Mouse (Mus musculus) frontal cortex, adult 2 months (tissue): Measurements from ENCODE around the gene Rps6kl1. TPM values are rescaled to one million over a fixed set of nuclear protein-coding genes. Genes with fewer than 3 reads are reported as not detected.

ENCODE experiments used
- DNase-seq, 2 experiments: peaks; one replicate each; pipeline ENCODE4 v3.0.0; 2022; ENCODE audit warnings: low spot score in 1 of 2; ENCODE audit errors: extremely low spot score in 1 of 2
- polyA plus RNA-seq: library from polyadenylated mRNA; depleted of rRNA; stranded (reverse); fragments of >200 nt; gene quantifications from 2 replicates; pipeline ENCODE4 v1.2.3, GENCODE M21; 2012; rRNA removed

The Rps6kl1 gene
- polyA plus RNA-seq, 1 experiment, result 40.1 TPM

DNA sequence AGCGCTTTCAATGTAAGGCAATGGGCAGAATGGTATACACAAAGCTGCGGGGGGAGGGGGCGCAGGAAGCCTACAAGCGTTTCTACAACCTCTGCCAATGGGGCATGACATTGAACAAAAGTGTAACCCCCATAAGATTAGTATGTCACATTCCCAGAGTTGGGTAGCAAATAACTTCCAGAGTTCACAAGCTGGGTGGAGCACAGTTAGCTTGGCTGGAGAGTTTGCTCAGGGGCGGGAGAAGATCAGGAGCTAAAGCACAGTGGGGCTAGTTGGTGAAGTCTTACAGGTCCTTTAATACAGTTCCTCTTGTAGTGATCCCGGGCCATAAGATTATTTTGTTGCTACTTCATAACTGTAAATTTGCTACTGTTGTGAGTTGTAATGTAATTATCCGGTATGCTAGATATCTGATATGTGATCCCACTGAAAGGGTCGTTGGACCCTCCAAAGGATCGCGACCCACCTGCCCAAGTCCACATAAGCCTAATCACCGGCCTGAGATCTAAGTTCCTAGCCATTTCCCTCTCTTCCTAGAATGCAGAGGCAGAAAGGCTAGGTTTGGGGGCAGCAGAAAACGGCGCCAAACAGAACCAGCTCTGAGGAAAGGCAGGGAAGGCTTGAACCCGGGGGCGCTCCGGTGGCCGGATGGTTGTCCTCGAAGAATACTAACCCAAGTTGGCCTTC, 40.9 kb downstream of the Rps6kl1 start:
- DNase-seq, result no peak

DNA sequence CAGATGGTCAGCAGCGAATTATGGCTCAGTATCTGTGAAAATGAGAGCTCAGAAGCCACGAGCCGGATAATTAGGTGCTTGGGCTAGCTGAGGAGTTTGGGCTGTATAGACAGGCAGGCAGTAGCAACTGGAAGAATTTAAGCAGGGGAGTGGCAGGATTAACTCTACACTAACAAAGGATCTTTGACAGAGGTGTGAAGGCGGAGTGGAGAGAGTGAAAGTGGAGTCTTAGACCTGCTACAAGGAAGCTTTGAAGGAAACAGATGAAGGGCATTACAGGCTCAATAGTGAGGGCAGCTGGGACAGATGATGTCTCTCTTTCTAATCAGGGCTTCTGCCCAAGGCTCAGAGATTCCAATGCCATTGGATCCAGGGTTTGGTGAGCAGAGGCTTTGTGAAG, 41.6 kb downstream of the Rps6kl1 start:
- no peak for DNase-seq

DNA sequence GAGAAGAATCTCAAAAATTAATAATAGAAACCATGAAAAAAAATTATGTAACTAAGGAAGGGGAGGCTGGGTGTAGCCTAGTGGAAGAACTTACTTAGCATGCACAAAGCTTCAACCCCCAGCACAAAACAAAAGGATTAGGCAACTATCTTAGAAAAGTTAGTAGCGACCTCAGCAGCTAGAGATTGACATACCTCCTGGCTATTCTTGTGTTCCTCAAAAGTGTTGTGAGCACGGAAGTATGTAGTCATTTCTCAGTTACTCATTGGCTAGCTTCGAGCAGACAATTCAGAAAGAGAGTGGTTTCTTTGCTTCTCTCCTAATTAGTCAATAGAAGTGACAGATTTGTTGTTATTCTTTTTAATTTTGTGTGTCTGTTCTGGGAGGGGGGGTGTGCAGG, 42.4 kb downstream of the Rps6kl1 start:
- no peak for DNase-seq

DNA sequence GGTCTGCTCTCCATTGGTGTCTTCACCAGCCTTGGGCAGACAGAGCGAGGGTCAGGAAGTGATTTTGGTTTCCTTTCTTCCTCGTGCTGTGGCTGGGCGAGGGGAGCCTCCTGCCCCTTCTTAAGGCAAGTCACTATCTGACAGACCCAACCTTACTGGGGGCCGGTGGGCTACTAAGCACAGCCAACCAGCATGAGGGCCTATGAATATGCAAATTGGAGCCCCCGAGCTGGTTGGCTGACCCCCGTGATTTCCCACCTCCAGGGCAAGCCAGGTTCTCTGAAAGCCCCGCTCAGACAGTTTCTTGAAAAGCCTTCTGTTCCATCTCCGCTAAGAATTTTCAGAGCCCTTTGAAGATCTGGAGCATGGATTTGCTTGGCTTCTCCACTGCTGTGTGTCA, 44.8 kb downstream of the Rps6kl1 start:
- DNase-seq, result no peak

DNA sequence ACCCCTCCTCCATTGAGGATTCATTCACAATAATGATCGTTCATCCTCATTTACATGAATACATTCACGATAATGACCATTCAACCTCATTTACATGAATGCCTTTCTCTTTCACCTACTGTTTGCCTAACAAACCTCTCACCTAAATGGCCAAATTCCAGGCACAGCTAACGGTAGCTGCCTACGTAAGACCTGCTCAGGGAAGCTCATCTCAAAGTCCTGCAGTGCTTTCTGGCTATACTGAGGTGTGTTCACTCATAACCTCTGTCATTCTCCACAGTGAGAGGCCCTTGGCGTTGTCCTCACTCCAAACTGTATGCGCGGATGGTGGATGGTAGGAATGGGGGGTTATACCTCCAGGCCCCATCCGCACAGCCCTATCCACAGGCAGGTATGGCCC, 46.3 kb downstream of the Rps6kl1 start:
- no peak for DNase-seq

DNA sequence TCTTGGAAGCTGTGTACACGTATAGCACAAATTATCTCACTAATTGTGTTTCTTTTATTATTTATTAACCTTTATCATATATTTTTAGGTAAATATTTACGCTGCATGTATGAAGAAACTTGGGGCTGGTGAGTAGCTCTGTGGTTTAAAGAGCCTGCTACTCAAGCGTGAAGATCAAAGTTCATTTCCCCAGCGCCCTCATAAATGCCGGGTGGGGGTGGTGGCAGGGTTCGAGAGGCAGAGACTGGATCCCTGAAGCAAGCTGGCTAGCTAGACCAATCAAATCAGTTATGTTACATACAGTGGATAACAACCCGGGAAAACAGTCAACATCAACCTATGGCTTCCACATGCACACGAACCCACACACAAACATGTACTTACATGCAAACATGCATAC, 48.0 kb downstream of the Rps6kl1 start:
- DNase-seq, result no peak

DNA sequence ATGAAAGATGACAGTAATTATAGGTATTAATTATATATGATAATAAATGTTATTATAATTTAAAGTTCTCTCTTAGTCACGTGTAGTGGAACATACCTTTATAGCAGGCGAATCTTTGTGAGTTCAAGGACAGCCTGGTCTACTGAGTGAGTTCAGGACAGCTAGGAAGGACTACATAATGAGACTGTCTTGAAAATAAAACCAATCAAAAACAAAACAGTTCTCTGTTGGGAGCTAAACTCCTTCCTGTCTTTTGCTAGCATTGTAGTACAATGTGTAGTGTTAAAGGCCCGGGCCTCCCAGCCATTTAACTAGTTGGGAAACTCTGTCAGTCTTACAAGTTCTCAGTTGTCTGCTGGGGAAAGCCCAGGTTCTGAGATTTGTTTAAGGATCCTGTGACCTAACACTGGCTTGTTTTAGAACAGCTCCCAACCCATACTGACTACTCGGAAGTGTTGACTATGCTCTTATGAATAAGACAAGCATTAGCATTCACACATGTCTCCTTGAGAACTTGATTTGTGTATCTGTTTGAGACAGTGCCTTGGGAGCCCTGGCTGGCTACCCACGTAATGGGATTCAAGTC, 49.5 kb downstream of the Rps6kl1 start:
- DNase-seq, result no peak

DNA sequence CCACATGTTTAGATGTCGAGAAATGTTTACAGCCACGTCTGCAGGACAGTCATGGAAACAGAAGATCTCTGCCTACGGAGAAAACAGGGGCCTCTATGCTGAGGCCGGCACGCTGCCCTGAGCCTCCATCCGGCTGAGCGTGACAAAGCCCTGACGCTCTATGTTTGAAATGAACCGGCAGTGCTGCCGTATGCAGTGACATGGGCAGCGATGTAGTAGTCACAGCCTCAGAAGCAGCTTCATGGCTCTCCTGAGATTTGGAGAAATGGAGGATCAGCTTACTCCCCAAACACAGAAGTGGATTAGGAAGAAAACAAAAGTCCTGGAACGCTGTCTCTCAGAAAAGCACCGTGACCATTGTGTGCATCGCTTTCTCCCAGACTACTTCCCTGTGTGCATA, 50.1 kb downstream of the Rps6kl1 start:
- no peak for DNase-seq

DNA sequence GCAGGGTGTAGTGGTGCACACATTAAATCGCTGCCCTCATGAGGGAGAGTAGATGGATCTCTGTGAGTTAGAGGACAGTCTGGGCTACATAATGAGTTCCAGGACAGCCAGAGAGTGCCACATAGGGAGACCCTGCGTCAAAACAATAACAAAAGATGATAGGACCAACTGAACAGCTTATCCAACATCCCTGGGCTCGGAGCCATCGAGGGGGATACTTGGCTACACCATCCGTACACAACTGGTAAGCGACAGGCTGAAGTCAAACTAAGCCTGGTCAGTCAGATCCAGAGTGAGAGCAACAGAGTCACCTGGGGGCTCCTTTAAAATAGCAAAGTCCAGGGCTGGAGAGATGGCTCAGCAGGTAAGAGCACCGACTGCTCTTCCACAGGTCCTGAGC, 55.2 kb downstream of the Rps6kl1 start:
- no peak for DNase-seq

DNA sequence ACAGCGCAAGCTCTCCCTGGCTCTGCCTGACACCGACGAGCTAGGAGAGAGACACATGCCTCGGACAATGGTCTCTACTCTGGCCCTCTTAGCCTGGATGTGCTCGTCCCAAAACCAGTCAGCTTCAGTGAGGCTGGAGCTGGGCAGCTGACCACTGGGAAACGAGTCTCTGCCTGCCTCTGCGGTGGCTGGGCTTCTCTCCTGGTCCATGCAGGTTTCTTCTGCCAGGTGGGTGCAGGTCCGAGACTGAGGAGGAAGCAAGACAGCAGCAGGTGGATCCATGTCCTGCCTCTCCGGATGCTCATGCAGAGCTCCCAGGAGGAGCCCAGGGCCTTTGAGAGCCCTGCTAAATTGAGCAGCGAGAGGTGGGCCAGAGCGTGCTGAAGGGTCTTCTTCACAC, 55.9 kb downstream of the Rps6kl1 start:
- DNase-seq, result no peak

DNA sequence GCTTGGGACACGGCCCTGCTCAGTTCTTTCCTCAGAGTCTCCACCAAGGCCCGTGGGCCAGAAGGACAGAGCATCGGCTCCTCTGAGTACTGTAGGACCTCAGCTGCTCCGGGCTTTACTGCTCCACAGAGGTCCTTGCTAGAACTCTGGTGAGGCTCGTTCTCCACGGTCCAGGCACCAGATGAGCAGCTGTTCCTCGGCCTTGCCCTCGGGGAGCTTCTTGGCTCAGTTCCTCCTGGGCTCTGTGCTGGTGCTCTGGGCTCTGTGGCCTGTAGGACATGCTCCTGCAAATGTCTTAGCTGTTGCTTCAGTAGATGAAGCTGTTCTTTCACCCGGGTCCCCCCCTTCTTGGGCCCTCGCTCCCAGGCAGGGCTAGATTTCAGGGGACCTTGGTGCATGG, 56.4 kb downstream of the Rps6kl1 start:
- DNase-seq, result no peak

DNA sequence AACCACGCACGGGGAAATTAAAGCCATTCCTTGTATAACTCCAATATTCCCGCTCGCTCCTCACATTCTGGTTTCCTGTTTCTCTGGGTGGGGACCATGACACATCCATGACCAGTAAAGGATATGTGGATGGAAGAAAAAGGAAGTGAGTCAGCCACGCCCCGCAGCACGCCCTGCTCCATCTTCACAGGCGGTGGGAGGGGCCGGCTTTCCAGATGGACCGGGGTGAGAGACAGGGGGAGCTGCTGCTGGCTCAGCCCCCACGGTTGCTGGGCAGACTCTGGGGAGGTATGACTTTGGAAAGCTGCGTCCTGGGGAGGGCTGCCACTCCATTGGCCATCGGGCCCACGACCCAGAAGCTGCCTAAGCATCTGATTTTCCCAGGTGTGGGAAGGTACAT, 57.1 kb downstream of the Rps6kl1 start:
- DNase-seq, result peak; percentile 24 to 72

DNA sequence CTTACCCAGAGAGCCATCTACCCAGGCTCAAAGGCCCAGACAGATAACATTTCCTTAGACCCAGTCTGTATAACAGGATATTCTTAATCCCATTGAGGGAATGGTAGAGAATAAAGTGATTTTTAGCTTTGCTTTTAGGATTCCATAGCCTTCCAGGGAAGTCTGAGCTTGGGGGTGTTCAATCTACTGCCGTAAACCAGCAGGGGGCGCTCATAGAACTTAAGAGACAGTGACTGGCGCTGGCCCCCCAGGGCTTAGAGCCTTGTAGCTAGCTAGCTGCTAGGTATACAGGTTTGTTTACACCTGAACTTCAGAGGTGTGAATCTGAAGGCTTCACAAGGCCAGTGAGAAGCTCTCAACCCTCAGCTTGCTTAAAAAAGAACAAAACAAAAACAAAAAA, 58.9 kb downstream of the Rps6kl1 start:
- DNase-seq, result peak in 1 of 2 experiments; percentile 81

DNA sequence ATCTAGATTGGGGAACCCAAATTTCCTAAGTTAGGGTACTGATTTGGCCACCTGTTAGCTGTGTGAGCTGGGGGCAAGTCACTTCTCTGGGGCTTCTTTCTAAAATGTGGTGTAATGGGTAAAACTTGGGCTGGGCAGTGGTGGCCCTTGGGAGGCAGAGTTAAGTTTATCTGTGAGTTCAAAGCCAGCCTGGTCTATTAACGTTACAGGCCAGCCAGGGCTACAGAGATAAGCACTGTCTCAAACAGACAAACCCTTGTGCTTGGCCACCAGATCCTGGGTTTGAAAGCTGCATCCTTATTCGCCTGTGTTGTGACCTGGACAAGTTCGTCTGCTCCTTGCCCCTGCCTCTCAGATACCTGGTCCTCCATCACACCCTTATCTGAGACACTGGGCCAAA, 59.9 kb downstream of the Rps6kl1 start:
- DNase-seq, result no peak

DNA sequence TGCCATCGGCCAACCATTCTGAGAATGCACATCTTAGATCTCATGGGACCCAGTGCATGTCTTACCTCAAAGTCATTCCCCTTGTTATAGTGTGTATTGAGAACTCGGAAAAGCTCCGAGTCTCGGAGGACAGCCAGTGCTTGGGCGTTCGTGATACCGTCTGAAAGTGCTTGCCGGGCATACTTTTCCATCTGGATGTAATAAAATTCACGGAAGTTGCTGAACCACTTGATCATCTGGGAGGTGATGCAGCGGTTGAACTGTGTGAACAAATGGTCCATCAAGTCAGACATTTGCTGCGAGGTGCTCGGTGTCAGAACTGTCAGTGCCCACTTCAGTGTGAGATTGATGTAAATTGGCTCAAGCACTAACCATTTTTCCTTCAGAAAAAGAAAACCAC, 63.2 kb downstream of the Rps6kl1 start:
- DNase-seq, result no peak

Other genes with a start within 250 kb of the Rps6kl1 start
- gene Fcf1, start 180.4 kb downstream of the Rps6kl1 start, polyA plus RNA-seq, result 70.9 and 73.9 TPM in 2 replicates
- gene Arel1, start 180.4 kb downstream of the Rps6kl1 start, polyA plus RNA-seq, result 65.7 and 66.6 TPM in 2 replicates
- 75.0 and 81.0 TPM in 2 replicates for gene Ylpm1, start 154.9 kb downstream of the Rps6kl1 start, polyA plus RNA-seq
- gene Prox2, start 40.5 kb downstream of the Rps6kl1 start, polyA plus RNA-seq, result 1.3 TPM in 2 replicates
- 155 and 158 TPM in 2 replicates for gene Dlst, start 40.4 kb downstream of the Rps6kl1 start, polyA plus RNA-seq
- 3.6 and 4.0 TPM in 2 replicates for gene Pgf, start 26.5 kb upstream of the Rps6kl1 start, polyA plus RNA-seq
- gene Eif2b2, start 68.2 kb upstream of the Rps6kl1 start, polyA plus RNA-seq, result 87.8 and 91.3 TPM in 2 replicates
- gene Mlh3, start 119.3 kb upstream of the Rps6kl1 start, polyA plus RNA-seq, result 13.5 and 14.5 TPM in 2 replicates
- 35.6 and 44.0 TPM in 2 replicates for gene Acyp1, start 137.2 kb upstream of the Rps6kl1 start, polyA plus RNA-seq
- gene Zc2hc1c, start 137.3 kb upstream of the Rps6kl1 start, polyA plus RNA-seq, result 0.92 and 0.94 TPM in 2 replicates
- gene Nek9, start 188.1 kb upstream of the Rps6kl1 start, polyA plus RNA-seq, result 33.9 and 38.0 TPM in 2 replicates
- 128 and 136 TPM in 2 replicates for gene Tmed10, start 223.6 kb upstream of the Rps6kl1 start, polyA plus RNA-seq